Mouse (Mus musculus) spleen, adult 2 months (tissue): ENCODE results near the gene Zmym1.

Experiments
- CTCF ChIP-seq: fragments of 200-500 bp; IDR thresholded peaks from 2 replicates; pipeline ENCODE4 v1.5.1; 2011; ENCODE audit warnings: mild to moderate bottlenecking, inconsistent platforms; ENCODE audit not compliant: insufficient read depth, insufficient read length, insufficient replicate concordance; ENCODE audit errors: extremely low read depth
- POLR2A ChIP-seq: fragments of 200-500 bp; IDR thresholded peaks from 2 replicates; pipeline ENCODE4 v1.6.1; 2011; ENCODE audit warnings: low read depth, low read length, inconsistent platforms

GRCm38 (mm10) chr4:127016366-127016765 is 44.6 kb downstream of the Zmym1 start:
- TF ChIP-seq CTCF (no peak), POLR2A (no peak)
